Comparison of ENCODE assay signal across 19 mouse cellular contexts in genomic region chr1:66456580-66456979, GRCm38 (mm10). TPM values are rescaled to one million over a fixed set of nuclear protein-coding genes. Genes with fewer than 3 reads are reported as not detected.
"Had no signal": no experiment of that assay in that cellular context is flagged by ENCODE, and none has a peak within 500 bp of the region (broad histone marks: within the 10 kb centered on the region; RNA-seq: fewer than 3 reads in every experiment).

No protein-coding gene starts in this region.

- H3K27ac ChIP-seq: liver, embryonic 15.5 days; lung, embryonic 15.5 days; macrophage; midbrain, embryonic 12.5 days; midbrain, embryonic 15.5 days; neural tube, embryonic 12.5 days had no signal

- H3K4me3 ChIP-seq: liver, embryonic 15.5 days; lung, embryonic 15.5 days; megakaryocyte, embryonic 14.5 days; midbrain, embryonic 12.5 days; midbrain, embryonic 15.5 days; neural tube, embryonic 12.5 days had no signal

- H3K4me1 ChIP-seq: liver, embryonic 15.5 days; lung, embryonic 15.5 days; megakaryocyte, embryonic 14.5 days; midbrain, embryonic 12.5 days; midbrain, embryonic 15.5 days; neural tube, embryonic 12.5 days had no signal

- DNase-seq: liver, postnatal 0 days; lung, adult 2 months; lung, postnatal 14 days; lung, postnatal 36 days; right cerebral cortex, postnatal 14 days; thymus, adult 2 months; thymus, postnatal 25 days; thymus, postnatal 4 days had no signal

- H3K9ac ChIP-seq: liver, embryonic 15.5 days; liver, postnatal 0 days; lung, embryonic 15.5 days; midbrain, embryonic 12.5 days; midbrain, embryonic 15.5 days; neural tube, embryonic 12.5 days had no signal

- H3K9me3 ChIP-seq: liver, embryonic 15.5 days; lung, embryonic 15.5 days; megakaryocyte, embryonic 14.5 days; midbrain, embryonic 12.5 days; midbrain, embryonic 15.5 days; neural tube, embryonic 12.5 days had no signal

- ATAC-seq: liver, postnatal 0 days; lung, postnatal 0 days; midbrain, embryonic 15.5 days had no signal

- H3K36me3 ChIP-seq: liver, embryonic 15.5 days; lung, embryonic 15.5 days; midbrain, embryonic 12.5 days; midbrain, embryonic 15.5 days; neural tube, embryonic 12.5 days had no signal

- H3K27me3 ChIP-seq: liver, embryonic 15.5 days; lung, embryonic 15.5 days; megakaryocyte, embryonic 14.5 days; midbrain, embryonic 12.5 days; midbrain, embryonic 15.5 days; neural tube, embryonic 12.5 days had no signal

- H3K4me2 ChIP-seq: liver, embryonic 15.5 days; lung, embryonic 15.5 days; midbrain, embryonic 12.5 days; midbrain, embryonic 15.5 days; neural tube, embryonic 12.5 days had no signal

RNA-seq across cellular contexts. Expression of gene Unc80, which starts 11.6 kb away (rescaled TPM):
- total RNA-seq: monocyte, adult 5-6 weeks; neutrophil, adult 5-6 weeks had no signal
- polyA plus RNA-seq: liver, embryonic 15.5 days; macrophage; spleen, adult 2 months had no signal
